ENCODE assay signal across 19 mouse cellular contexts in the genomic region with DNA sequence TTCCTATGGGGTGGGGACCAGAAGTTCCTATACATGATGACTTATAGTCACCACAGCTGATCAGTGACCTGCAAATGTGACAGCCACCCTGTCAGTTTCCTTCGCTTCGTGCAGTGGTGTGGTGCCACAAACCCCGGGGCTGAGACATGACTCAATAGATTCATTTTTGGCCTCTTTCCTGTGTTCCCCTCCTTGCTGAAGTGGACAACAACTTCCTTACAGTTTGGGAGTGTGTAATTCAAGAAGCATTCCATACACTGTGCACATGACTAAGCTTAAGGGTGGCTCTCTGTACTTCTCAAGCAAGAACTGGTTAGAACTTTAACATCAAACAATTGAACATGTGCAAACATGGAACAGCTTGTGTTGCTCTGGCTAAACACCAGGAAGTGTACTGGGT. TPM values are rescaled to one million over a fixed set of nuclear protein-coding genes. Genes with fewer than 3 reads are reported as not detected.
DNase-seq lines count a peak whose midpoint lies in the region; TF ChIP-seq lines count a peak whose summit lies in the region.
"Had no signal": no experiment of that assay in that cellular context is flagged by ENCODE, and none has a peak within 500 bp of the region (broad histone marks: within the 10 kb centered on the region; RNA-seq: fewer than 3 reads in every experiment).

No protein-coding gene starts in this region.

- no peaks in the 10 kb centered on the region for H3K36me3 ChIP-seq in megakaryocyte, embryonic 14.5 days (replicated peaks; ENCODE audit: low read length)
- H3K36me3 ChIP-seq: embryonic facial prominence, embryonic 12.5 days; forebrain, embryonic 12.5 days; heart, embryonic 15.5 days had no signal

- H3K9me3 ChIP-seq in megakaryocyte, embryonic 14.5 days: no peaks in the 10 kb centered on the region
- H3K9me3 ChIP-seq: embryonic facial prominence, embryonic 12.5 days; forebrain, embryonic 12.5 days; heart, embryonic 15.5 days had no signal

- peak; percentile 32 to 40 for DNase-seq in spleen, postnatal 36 days (ENCODE audit: low spot score in 2 of 2)
- no peak for DNase-seq in spleen, postnatal 4 days (ENCODE audit: low spot score in 2 of 2)
- DNase-seq in right cerebral cortex, adult 18-20 months: no peak
- DNase-seq in heart, adult 18-20 months: no peak
- no peak for DNase-seq in heart, adult 11 months
- DNase-seq: adrenal gland, postnatal 25 days; cerebellum, postnatal 14 days; liver, postnatal 0 days; midbrain, embryonic 14.5 days; thymus, adult 2 months had no signal

- TF ChIP-seq CTCF in bone marrow macrophage, adult 2 months (IDR thresholded peaks at IDR 0.05; ENCODE audit: low read depth, low read length): no peak

- H3K27ac ChIP-seq in bone marrow macrophage, adult 2 months (ENCODE audit: insufficient read depth, low read depth, low read length): peak overlapping the region; percentile 30
- H3K27ac ChIP-seq: embryonic facial prominence, embryonic 12.5 days; forebrain, embryonic 12.5 days; heart, embryonic 15.5 days; hindbrain, embryonic 14.5 days; kidney, postnatal 0 days had no signal

- TF ChIP-seq POLR2A in bone marrow macrophage, adult 2 months (IDR thresholded peaks at IDR 0.05; ENCODE audit: borderline replicate concordance, low read depth, low read length): no peak

- H3K27me3 ChIP-seq in megakaryocyte, embryonic 14.5 days (replicated peaks): no peaks in the 10 kb centered on the region
- H3K27me3 ChIP-seq: embryonic facial prominence, embryonic 12.5 days; forebrain, embryonic 12.5 days; heart, embryonic 15.5 days had no signal

- H3K4me1 ChIP-seq in bone marrow macrophage, adult 2 months (ENCODE audit: control insufficient read depth, insufficient read depth, low read length): peaks cover 26% of the 10 kb centered on the region
- peaks cover 59% of the 10 kb centered on the region for H3K4me1 ChIP-seq in megakaryocyte, embryonic 14.5 days
- H3K4me1 ChIP-seq: embryonic facial prominence, embryonic 12.5 days; forebrain, embryonic 12.5 days; heart, embryonic 15.5 days had no signal

- H3K4me3 ChIP-seq in bone marrow macrophage, adult 2 months (ENCODE audit: insufficient read depth, low read length): no peak overlapping the region
- peak overlapping the region; percentile 69 for H3K4me3 ChIP-seq in megakaryocyte, embryonic 14.5 days (replicated peaks)
- H3K4me3 ChIP-seq: embryonic facial prominence, embryonic 12.5 days; forebrain, embryonic 12.5 days; heart, embryonic 15.5 days had no signal

RNA-seq across cellular contexts. Expression of gene Rassf6, which starts 29.1 kb away (rescaled TPM):
- polyA plus RNA-seq in bone marrow macrophage, adult 2 months (2012; ENCODE audit: insufficient read depth, insufficient read length, missing spikeins): not detected in 2 replicates
- polyA plus RNA-seq in megakaryocyte, embryonic 14.5 days (2012; ENCODE audit: insufficient read depth, low replicate concordance): not detected in 2 replicates
- total RNA-seq in heart, adult 18-20 months (2021): under 1 TPM in 1 of 2 experiments, not detected in 1; 0.87 TPM

RNA-seq across cellular contexts. Expression of gene 5830473C10Rik, which starts 50.5 kb away (rescaled TPM):
- not detected in 2 replicates for polyA plus RNA-seq in bone marrow macrophage, adult 2 months (2012; ENCODE audit: insufficient read depth, insufficient read length, missing spikeins)
- 0.73 and 2.2 TPM in 2 replicates for polyA plus RNA-seq in megakaryocyte, embryonic 14.5 days (2012; ENCODE audit: insufficient read depth, low replicate concordance)
- not detected for total RNA-seq in heart, adult 18-20 months (2021)
- total RNA-seq: adrenal gland, postnatal 25 days; ES-E14 had no signal
- polyA plus RNA-seq: forebrain, embryonic 12.5 days; heart, embryonic 15.5 days; midbrain, embryonic 14.5 days; neural tube, embryonic 11.5 days; thymus, adult 2 months had no signal

Comparison
In these comparisons a context has a peak if more than half of its experiments do, and no peak if none do; other contexts are left out.
1. DNase-seq: peak in spleen, postnatal 36 days (2 of 2); none in spleen, postnatal 4 days (0 of 2), right cerebral cortex, adult 18-20 months (single experiment), heart, adult 18-20 months (0 of 2) and heart, adult 11 months (single experiment).